Mouse (Mus musculus): ENCODE measurements around the gene Entpd1.

- no peak for TF ChIP-seq CTCF (IDR thresholded peaks at IDR 0.05; ENCODE audit: low read depth)
- TF ChIP-seq EP300 (IDR thresholded peaks at IDR 0.05; ENCODE audit: low read depth), result no peak
Measured at GRCm38 (mm10) chr19:40587491-40588292, 24.5 kb upstream of the Entpd1 start.

Measured in liver, postnatal 0 days (tissue).